Mouse (Mus musculus) adrenal gland (tissue): Measurements from ENCODE around the gene Gm2696.
"Not testable (repeated sequence)": the region's sequence is repeated elsewhere in the genome, so short reads cannot be mapped to it uniquely, and the experiment has no call there.

ENCODE experiments used
- intact Hi-C: fragments of 180-260 bp; cut with DNase I; formaldehyde crosslinking; loops from one replicate; pipeline ENCODE4 v1.15.1; 2025
- long read RNA-seq, 2 experiments: library from polyadenylated mRNA; unstranded; transcript quantifications; one replicate each; pipeline ENCODE4 v2.0.0; 2020; ENCODE audit warnings: borderline replicate concordance in 1 of 2; ENCODE audit not compliant: insufficient replicate concordance in 1 of 2

Gene Gm2696
- long read RNA-seq, experiment 1: 0 reads
- long read RNA-seq, experiment 2: 0 reads

- intact Hi-C loops: no loop called here
These were observed at the start of gene Gm2696 for GRCm38 (mm10) chr10:77814382-77814781. TSS of gene Gm2696 (plus strand) at chr10:77814682.

GRCm38 (mm10) chr10:77769727-77770126, 44.8 kb upstream of the Gm2696 start:
- intact Hi-C loops: no loop called here

- intact Hi-C loops: not testable (repeated sequence)
These were observed 43.3 kb upstream of the Gm2696 start, which contains the start of gene Gm3238 for GRCm38 (mm10) chr10:77771225-77771624. TSS of gene Gm3238 (minus strand) at chr10:77771325.

- intact Hi-C loops: not testable (repeated sequence)
These were observed 42.3 kb upstream of the Gm2696 start for GRCm38 (mm10) chr10:77772142-77772541.

- intact Hi-C loops: not testable (repeated sequence)
These were observed 37.6 kb upstream of the Gm2696 start, which contains the start of gene Gm7138 for GRCm38 (mm10) chr10:77776844-77777243. TSS of gene Gm7138 (minus strand) at chr10:77776944.

GRCm38 (mm10) chr10:77782442-77782841, 32.0 kb upstream of the Gm2696 start, which contains the start of gene Gm3250:
TSS of gene Gm3250 (minus strand) at chr10:77782542.
- intact Hi-C loops: not testable (repeated sequence)

GRCm38 (mm10) chr10:77783396-77783795, 31.1 kb upstream of the Gm2696 start:
- intact Hi-C loops: not testable (repeated sequence)

- intact Hi-C loops: not testable (repeated sequence)
These were observed 26.6 kb upstream of the Gm2696 start, which contains the start of gene Gm7137 for GRCm38 (mm10) chr10:77787876-77788275. TSS of gene Gm7137 (minus strand) at chr10:77788200.

- intact Hi-C loops: no loop called here
These were observed 25.9 kb upstream of the Gm2696 start for GRCm38 (mm10) chr10:77788621-77789020.

- intact Hi-C loops: no loop called here
These were observed 19.5 kb upstream of the Gm2696 start, which contains the start of gene Gm9639 for GRCm38 (mm10) chr10:77794976-77795375. TSS of gene Gm9639 (minus strand) at chr10:77795076.

- intact Hi-C loops: no loop called here
These were observed 16.8 kb upstream of the Gm2696 start for GRCm38 (mm10) chr10:77797677-77798076.

GRCm38 (mm10) chr10:77798164-77798920, 16.1 kb upstream of the Gm2696 start:
- intact Hi-C loops: not testable (repeated sequence)

GRCm38 (mm10) chr10:77798921-77799508, 15.5 kb upstream of the Gm2696 start, which contains the start of gene Gm19668:
TSS of gene Gm19668 (minus strand) at chr10:77799133.
- intact Hi-C loops: no loop called here

- intact Hi-C loops: no loop called here
These were observed 10.4 kb upstream of the Gm2696 start for GRCm38 (mm10) chr10:77804095-77804494.

GRCm38 (mm10) chr10:77811743-77812142, 2.7 kb upstream of the Gm2696 start, which contains the start of gene Gm9507:
TSS of gene Gm9507 (minus strand) at chr10:77811843.
- intact Hi-C loops: no loop called here

- intact Hi-C loops: no loop called here
These were observed 1.0 kb downstream of the Gm2696 start for GRCm38 (mm10) chr10:77815514-77815913.

GRCm38 (mm10) chr10:77818523-77818922, 4.0 kb downstream of the Gm2696 start:
- intact Hi-C loops: no loop called here

GRCm38 (mm10) chr10:77819203-77819602, 4.7 kb downstream of the Gm2696 start:
- intact Hi-C loops: no loop called here

- intact Hi-C loops: no loop called here
These were observed 12.5 kb downstream of the Gm2696 start, which contains the start of gene Krtap10-4 for GRCm38 (mm10) chr10:77826951-77827350. TSS of gene Krtap10-4 (minus strand) at chr10:77827095.

GRCm38 (mm10) chr10:77835647-77836046, 21.2 kb downstream of the Gm2696 start, which contains the start of gene Krtap10-10:
TSS of gene Krtap10-10 (plus strand) at chr10:77835947.
- intact Hi-C loops: no loop called here

GRCm38 (mm10) chr10:77839006-77839405, 24.5 kb downstream of the Gm2696 start:
- intact Hi-C loops: no loop called here

GRCm38 (mm10) chr10:77846503-77846902, 32.0 kb downstream of the Gm2696 start, which contains the start of gene Gm36176:
TSS of gene Gm36176 (plus strand) at chr10:77846803.
- intact Hi-C loops: no loop called here
